Mouse (Mus musculus) urinary bladder, adult 18-20 months (tissue): Measurements from ENCODE around the gene Cbx8.

Source experiments
- DNase-seq, 2 experiments: peaks; one replicate each; pipeline ENCODE4 v3.0.0; 2022; ENCODE audit warnings: low spot score in 2 of 2, mixed read lengths in 2 of 2

Gene Cbx8

GRCm38 (mm10) chr11:119040600-119041324 is at the start of gene Cbx8:
Cbx8 (minus strand) TSS chr11:119040969.
- peak; percentile 95 to 99 for DNase-seq

GRCm38 (mm10) chr11:119090076-119090960 is 49.5 kb upstream of the Cbx8 start:
- DNase-seq, result peak in 1 of 2 experiments; percentile 53

- DNase-seq, result peak in 1 of 2 experiments; percentile 50
These were observed 48.7 kb upstream of the Cbx8 start for GRCm38 (mm10) chr11:119089235-119090075.

GRCm38 (mm10) chr11:119088391-119089234 is 47.8 kb upstream of the Cbx8 start:
- DNase-seq, result no peak

GRCm38 (mm10) chr11:119087301-119088082 is 46.7 kb upstream of the Cbx8 start:
- peak; percentile 57 to 68 for DNase-seq

- DNase-seq, result peak; percentile 86 to 93
These were observed 45.6 kb upstream of the Cbx8 start, which contains the start of gene Cbx4 for GRCm38 (mm10) chr11:119086144-119086971. Cbx4 (minus strand) TSS chr11:119086221.

- peak; percentile 63 to 77 for DNase-seq
These were observed 44.7 kb upstream of the Cbx8 start for GRCm38 (mm10) chr11:119085279-119086062.

- peak in 1 of 2 experiments; percentile 30 for DNase-seq
These were observed 43.9 kb upstream of the Cbx8 start for GRCm38 (mm10) chr11:119084446-119085278.

GRCm38 (mm10) chr11:119083724-119084445 is 43.1 kb upstream of the Cbx8 start:
- peak; percentile 45 to 48 for DNase-seq

GRCm38 (mm10) chr11:119082638-119083599 is 42.1 kb upstream of the Cbx8 start:
- DNase-seq, result peak in 1 of 2 experiments; percentile 39

GRCm38 (mm10) chr11:119081839-119082637 is 41.3 kb upstream of the Cbx8 start:
- peak in 1 of 2 experiments; percentile 47 for DNase-seq

GRCm38 (mm10) chr11:119081148-119081838 is 40.5 kb upstream of the Cbx8 start:
- no peak for DNase-seq

- DNase-seq, result no peak
These were observed 39.8 kb upstream of the Cbx8 start for GRCm38 (mm10) chr11:119080461-119081147.
